Mouse (Mus musculus) brain, embryonic 14.5 days (tissue): ENCODE results near the gene Ciapin1. TPM values are rescaled to one million over a fixed set of nuclear protein-coding genes. Genes with fewer than 3 reads are reported as not detected.

Source experiments
- DNase-seq: peaks from one replicate; pipeline ENCODE4 v3.0.0-alpha.2; 2011; ENCODE audit warnings: low read depth
- CTCF ChIP-seq: fragments of 200-500 bp; IDR thresholded peaks from 2 replicates; pipeline ENCODE4 v1.5.1; 2012; ENCODE audit warnings: inconsistent platforms, mild to moderate bottlenecking, moderate library complexity, borderline replicate concordance; ENCODE audit not compliant: insufficient read depth, insufficient read length; ENCODE audit errors: extremely low read depth
- POLR2A ChIP-seq: fragments of 200-500 bp; IDR thresholded peaks from 2 replicates; pipeline ENCODE4 v1.6.1; 2012; ENCODE audit warnings: mild to moderate bottlenecking, inconsistent platforms, borderline replicate concordance; ENCODE audit not compliant: poor library complexity, insufficient read depth, insufficient read length, severe bottlenecking; ENCODE audit errors: extremely low read depth
- polyA plus RNA-seq: library from polyadenylated mRNA; depleted of rRNA; stranded (reverse); fragments of >200 nt; gene quantifications from 2 replicates; pipeline ENCODE4 v1.2.3, GENCODE M21; 2012

The Ciapin1 gene
- polyA plus RNA-seq, 1 experiment, result 82.0 TPM

GRCm38 (mm10) chr8:94801293-94802095 lies 36.7 kb downstream of the Ciapin1 start:
- TF ChIP-seq POLR2A, result no peak
- TF ChIP-seq CTCF, result peak; percentile 53; the same call in 1 of the 2 replicates

GRCm38 (mm10) chr8:94800278-94800968 lies 37.7 kb downstream of the Ciapin1 start:
- no peak for TF ChIP-seq CTCF
- no peak for TF ChIP-seq POLR2A
- DNase-seq, result no peak

More at GRCm38 (mm10) chr8:94801293-94802095, 36.7 kb downstream of the Ciapin1 start:
- peak; percentile 32 for DNase-seq

GRCm38 (mm10) chr8:94794782-94795181 lies 43.4 kb downstream of the Ciapin1 start:
- DNase-seq, result no peak
- TF ChIP-seq POLR2A (no peak), CTCF (no peak)

DNA sequence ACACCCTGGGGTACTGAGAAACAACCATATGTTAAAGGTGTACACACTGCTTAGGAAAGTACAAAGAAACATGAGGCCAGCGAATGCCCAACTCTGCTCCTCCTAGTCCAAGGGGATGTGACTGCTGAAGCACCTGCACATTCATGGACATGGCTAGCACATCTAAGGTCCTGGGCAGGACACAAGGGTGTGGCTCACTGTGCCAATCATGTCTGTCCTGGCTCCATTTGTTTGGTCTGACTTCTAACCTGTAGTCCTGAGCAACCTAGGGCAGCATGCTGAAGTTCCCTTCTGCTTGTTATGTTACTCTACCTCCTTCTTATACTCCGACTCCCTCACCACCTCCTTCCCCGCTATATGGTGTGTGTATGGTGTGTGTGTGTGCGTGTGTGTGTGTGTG lies 43.8 kb downstream of the Ciapin1 start:
- no peak for DNase-seq
- TF ChIP-seq POLR2A, result no peak

DNA sequence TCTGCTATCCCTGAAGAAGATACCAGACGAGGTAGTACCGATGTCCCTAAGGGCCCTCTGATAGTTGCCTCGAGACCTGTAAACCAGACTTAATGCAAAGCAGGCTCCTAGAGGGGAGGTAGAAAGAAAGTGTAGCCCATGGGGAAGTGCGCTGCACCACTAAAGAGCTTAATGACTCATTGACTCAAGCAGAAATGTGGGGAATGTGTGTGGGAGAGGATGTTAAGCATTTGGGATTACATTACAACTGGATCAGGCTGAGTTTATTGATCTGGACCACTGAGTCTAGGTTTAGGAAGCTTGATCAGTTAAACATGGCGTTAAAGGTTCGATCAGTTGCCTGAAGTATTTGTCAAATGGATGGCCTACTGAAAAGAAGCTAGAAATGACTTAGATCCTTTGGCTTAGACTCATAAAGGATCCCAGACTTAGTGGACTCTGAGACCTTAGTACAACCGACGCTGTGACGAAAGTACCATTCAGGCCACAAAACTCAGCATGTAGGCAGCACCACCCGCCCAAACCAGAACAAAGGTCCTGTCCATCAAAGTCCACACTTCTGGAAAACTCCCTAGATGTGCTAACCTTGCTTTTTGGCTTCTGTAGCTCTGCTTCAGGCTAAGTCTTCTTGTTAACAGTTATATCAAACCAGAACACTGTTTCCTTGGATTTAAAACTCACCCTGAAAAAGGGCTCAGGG lies 48.8 kb downstream of the Ciapin1 start:
- no peak for DNase-seq
- TF ChIP-seq CTCF (no peak), POLR2A (no peak)

- TF ChIP-seq CTCF, result no peak
- TF ChIP-seq POLR2A, result no peak
- DNase-seq, result no peak
These were observed 50.3 kb downstream of the Ciapin1 start for GRCm38 (mm10) chr8:94787524-94788501.

DNA sequence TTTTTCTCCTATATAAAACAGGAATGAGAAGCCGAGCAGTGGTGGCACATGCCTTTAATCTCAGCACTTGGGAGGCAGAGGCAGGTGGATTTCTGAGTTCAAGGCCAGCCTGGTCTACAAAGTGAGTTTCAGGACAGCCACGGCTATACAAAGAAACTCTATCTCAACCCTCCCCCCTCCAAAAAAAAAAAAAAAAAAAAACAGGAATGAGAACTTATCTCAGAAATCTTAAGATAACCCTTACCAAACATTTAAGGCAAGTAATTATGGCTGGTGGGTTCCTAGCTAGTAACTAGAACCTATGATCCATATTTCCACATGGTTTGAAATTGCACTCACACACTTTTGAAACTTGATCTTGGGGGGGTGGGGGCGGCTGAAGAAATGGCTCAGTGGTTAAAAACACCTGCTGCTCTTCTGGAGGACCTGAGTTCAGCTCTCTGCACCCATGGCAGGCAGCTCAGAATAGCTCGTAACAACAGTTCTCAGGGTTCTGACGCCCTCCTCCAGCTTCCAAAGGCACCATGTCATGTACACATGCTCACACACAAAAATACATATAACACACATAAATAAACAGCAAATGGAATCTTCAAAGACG lies 52.1 kb downstream of the Ciapin1 start:
- no peak for TF ChIP-seq POLR2A
- no peak for TF ChIP-seq CTCF
- no peak for DNase-seq

- TF ChIP-seq CTCF (peak; percentile 38; the same call in 1 of the 2 replicates), POLR2A (no peak)
- DNase-seq, result no peak
These were observed 52.7 kb downstream of the Ciapin1 start for GRCm38 (mm10) chr8:94785247-94785985.

DNA sequence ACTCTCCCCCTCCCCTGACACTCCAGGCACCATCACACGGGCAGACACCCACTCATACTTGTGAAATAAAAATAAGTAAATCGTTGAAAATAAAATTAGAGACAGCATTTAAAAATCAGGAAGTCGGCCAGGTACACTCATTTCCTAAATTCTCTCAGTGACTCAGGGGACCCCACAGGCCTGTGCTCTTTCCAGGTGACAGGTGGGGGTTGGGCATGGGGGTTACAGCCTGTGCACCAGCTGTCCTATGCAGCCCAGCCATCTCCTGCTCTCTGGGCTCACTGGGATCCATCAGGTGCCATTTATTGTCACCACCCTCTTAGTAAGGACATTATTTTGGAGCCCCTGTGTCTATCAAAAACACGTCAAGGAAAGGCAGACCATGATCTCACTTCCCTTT lies 54.3 kb downstream of the Ciapin1 start:
- TF ChIP-seq POLR2A (no peak), CTCF (no peak)
- no peak for DNase-seq

GRCm38 (mm10) chr8:94781838-94782235 lies 56.3 kb downstream of the Ciapin1 start:
- DNase-seq, result no peak
- TF ChIP-seq POLR2A (no peak), CTCF (no peak)
